Comparison of ENCODE assay signal across 9 mouse cellular contexts in the genomic region with DNA sequence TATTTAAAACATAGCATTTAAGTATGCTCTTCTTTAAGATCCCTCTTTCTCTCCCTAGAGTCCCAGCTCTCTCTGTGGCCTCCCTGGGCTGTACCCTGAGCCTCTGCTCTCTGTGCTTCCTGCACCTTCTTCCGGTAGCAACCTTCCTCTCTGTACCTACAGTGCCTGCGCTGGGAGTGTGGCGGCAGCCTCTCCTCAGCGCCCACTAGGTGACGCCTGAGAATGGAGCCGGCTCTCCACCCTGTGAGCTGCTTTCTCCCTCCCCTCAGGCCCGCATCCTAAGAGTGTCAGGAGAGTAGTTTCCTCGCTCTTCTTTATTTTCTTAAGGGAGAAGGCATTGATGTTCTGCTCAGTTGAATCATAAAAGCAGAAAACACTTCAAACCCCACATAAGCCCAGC. TPM values are rescaled to one million over a fixed set of nuclear protein-coding genes. Genes with fewer than 3 reads are reported as not detected.
A peak's percentile ranks its signal among the peaks of the same experiment; 100 is the strongest.
DNase-seq lines count a peak whose midpoint lies in the region; ATAC-seq and TF ChIP-seq lines count a peak whose summit lies in the region.
"Had no signal": no experiment of that assay in that cellular context is flagged by ENCODE, and none has a peak within 500 bp of the region (broad histone marks: within the 10 kb centered on the region; RNA-seq: fewer than 3 reads in every experiment).

No protein-coding gene starts in this region.

- peak; percentile 14 for DNase-seq in adrenal gland, postnatal 14 days
- no peak for DNase-seq in adrenal gland, adult 8-10 months
- peak; percentile 1 for DNase-seq in thymus, adult 2 months
- DNase-seq in thymus, postnatal 0 days (ENCODE audit: low spot score), result no peak
- peak; percentile 21 for DNase-seq in left cerebral cortex, adult 11 months (ENCODE audit: low spot score)
- peak; percentile 28 for DNase-seq in ovary, postnatal 14 days (ENCODE audit: low spot score)
- no peak for DNase-seq in gastrocnemius, postnatal 25 days

- no peak overlapping the region for H3K4me2 ChIP-seq in hindbrain, embryonic 16.5 days (ENCODE audit: low read length)

- no peak for TF ChIP-seq POLR2A in thymus, adult 2 months (IDR thresholded peaks at IDR 0.05; ENCODE audit: control insufficient read depth, extremely low read depth, insufficient read depth, low read length, poor library complexity)

- no peaks in the 10 kb centered on the region for H3K27me3 ChIP-seq in thymus, adult 2 months (ENCODE audit: control insufficient read depth, insufficient read depth, low read length)
- no peaks in the 10 kb centered on the region for H3K27me3 ChIP-seq in hindbrain, embryonic 16.5 days (replicated peaks; ENCODE audit: control insufficient read depth, insufficient read depth, low read length)

- no peaks in the 10 kb centered on the region for H3K36me3 ChIP-seq in thymus, adult 2 months (ENCODE audit: control insufficient read depth, insufficient read depth, low read length)
- H3K36me3 ChIP-seq in hindbrain, embryonic 16.5 days (ENCODE audit: control insufficient read depth, insufficient read depth, low read length), result no peaks in the 10 kb centered on the region

- no peak overlapping the region for H3K9ac ChIP-seq in hindbrain, embryonic 16.5 days (ENCODE audit: low read depth, low read length)

- H3K4me3 ChIP-seq in thymus, adult 2 months (ENCODE audit: control insufficient read depth, insufficient read depth, low read length), result no peak overlapping the region
- H3K4me3 ChIP-seq in hindbrain, embryonic 16.5 days (ENCODE audit: low read length), result no peak overlapping the region
- H3K4me3 ChIP-seq: erythroblast, embryonic 14.5 days had no signal

- no peak overlapping the region for H3K27ac ChIP-seq in thymus, adult 2 months (ENCODE audit: control insufficient read depth, insufficient read depth, low read length)
- no peak overlapping the region for H3K27ac ChIP-seq in hindbrain, embryonic 16.5 days (ENCODE audit: low read depth, low read length)

- peak; percentile 91 for ATAC-seq in hindbrain, embryonic 16.5 days

- 6% methylated on average over 8 of the region's 8 CpGs for WGBS in thymus, adult 2 months
- WGBS in hindbrain, embryonic 16.5 days, result 9% methylated on average over 8 of the region's 8 CpGs

- H3K9me3 ChIP-seq in hindbrain, embryonic 16.5 days (ENCODE audit: control insufficient read depth, low read length), result no peaks in the 10 kb centered on the region

- no peak for TF ChIP-seq CTCF in thymus, adult 2 months (IDR thresholded peaks at IDR 0.05; ENCODE audit: borderline replicate concordance, control insufficient read depth, extremely low read depth, insufficient read depth, low read length, poor library complexity)

- H3K4me1 ChIP-seq in thymus, adult 2 months (replicated peaks; ENCODE audit: control insufficient read depth, insufficient read depth, low read length), result no peaks in the 10 kb centered on the region
- H3K4me1 ChIP-seq in hindbrain, embryonic 16.5 days (ENCODE audit: control insufficient read depth, insufficient read depth, low read depth, low read length), result no peaks in the 10 kb centered on the region

RNA-seq across cellular contexts. Expression of a gene that starts 41.2 kb away (rescaled TPM):
- total RNA-seq in adrenal gland, postnatal 14 days (2021), result 8.7 and 9.7 TPM in 2 replicates
- total RNA-seq in adrenal gland, adult 8-10 months (2022), result 10 to 100 TPM in 1 of 4 experiments, 1 to 10 TPM in 3; 2.6 to 12.0 (median 5.7) TPM
- 14.2 and 15.0 TPM in 2 replicates for polyA plus RNA-seq in thymus, adult 2 months (2012; rRNA removed)
- 20.9 and 22.9 TPM in 2 replicates for polyA plus RNA-seq in thymus, postnatal 0 days (2015; fragmentation: Nextera tagmentation; extraction: Ambion mirVana)
- polyA plus RNA-seq in hindbrain, embryonic 16.5 days (2015; fragmentation: Nextera tagmentation; extraction: Ambion mirVana), result 0.19 TPM in 1 of 2 replicates, not detected in the other
- total RNA-seq in gastrocnemius, postnatal 25 days (2021), result 1 to 10 TPM; 4.5 to 7.6 TPM

Comparison
In these comparisons a context has a peak if more than half of its experiments do, and no peak if none do; other contexts are left out.
1. DNase-seq: peak in adrenal gland, postnatal 14 days (single experiment), thymus, adult 2 months (single experiment), left cerebral cortex, adult 11 months (single experiment) and ovary, postnatal 14 days (single experiment); none in adrenal gland, adult 8-10 months (single experiment), thymus, postnatal 0 days (single experiment) and gastrocnemius, postnatal 25 days (single experiment).